In the genomic region with DNA sequence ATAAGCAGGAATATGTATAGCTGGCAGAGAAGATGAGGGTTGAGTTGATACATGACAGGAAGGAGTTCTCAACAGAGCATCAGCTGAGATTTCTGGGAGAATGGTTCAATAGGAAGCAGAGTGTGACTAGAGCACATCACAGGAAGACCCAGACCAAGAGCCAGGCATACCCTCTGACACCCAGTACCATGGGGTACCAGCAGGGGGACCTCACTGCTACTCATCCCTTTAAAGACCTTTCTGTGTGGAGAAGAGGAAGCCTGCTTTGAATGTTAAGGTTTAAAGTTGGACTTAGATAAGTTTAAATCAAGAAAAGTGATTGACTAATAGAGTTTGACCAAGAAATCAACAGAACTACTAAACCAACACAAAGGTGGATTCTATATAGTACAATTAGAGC, we compare ENCODE assay signal across 10 mouse cellular contexts.
DNase-seq lines count a peak whose midpoint lies in the region; ATAC-seq and TF ChIP-seq lines count a peak whose summit lies in the region.
"Had no signal": no experiment of that assay in that cellular context is flagged by ENCODE, and none has a peak within 500 bp of the region (broad histone marks: within the 10 kb centered on the region; RNA-seq: fewer than 3 reads in every experiment).

No protein-coding gene starts in this region.

- DNase-seq in kidney, postnatal 0 days (ENCODE audit: low spot score) = no peak
- peak; percentile 30 for DNase-seq in ES-CJ7 (ENCODE audit: low read depth, low spot score)
- DNase-seq in adrenal gland, postnatal 36 days = peak; percentile 11 to 48
- DNase-seq in spleen, adult 12 weeks (ENCODE audit: low spot score) = no peak
- DNase-seq in ovary, postnatal 10 days (ENCODE audit: low spot score) = no peak
- DNase-seq in urinary bladder, postnatal 36 days (ENCODE audit: low spot score in 2 of 2) = no peak

- no peaks in the 10 kb centered on the region for H3K4me1 ChIP-seq in kidney, postnatal 0 days (replicated peaks; ENCODE audit: insufficient read depth, low read length)
- H3K4me1 ChIP-seq in kidney, embryonic 14.5 days (ENCODE audit: control insufficient read depth, insufficient read depth, low read length) = no peaks in the 10 kb centered on the region
- H3K4me1 ChIP-seq in small intestine, adult 2 months (ENCODE audit: control insufficient read depth, insufficient read depth, insufficient read length, low read length) = no peaks in the 10 kb centered on the region
- H3K4me1 ChIP-seq: midbrain, embryonic 13.5 days had no signal

- TF ChIP-seq POLR2A in small intestine, adult 2 months (IDR thresholded peaks at IDR 0.05; ENCODE audit: low read depth, low read length) = no peak

- H3K9me3 ChIP-seq in kidney, postnatal 0 days (replicated peaks; ENCODE audit: low read length) = no peaks in the 10 kb centered on the region
- no peaks in the 10 kb centered on the region; the same call in 1 of the 2 replicates for H3K9me3 ChIP-seq in kidney, embryonic 14.5 days (ENCODE audit: control insufficient read depth, low read length)

- H3K4me2 ChIP-seq in kidney, postnatal 0 days (ENCODE audit: low read length) = no peak overlapping the region
- no peak overlapping the region for H3K4me2 ChIP-seq in kidney, embryonic 14.5 days (replicated peaks; ENCODE audit: low read depth, low read length)
- H3K4me2 ChIP-seq: midbrain, embryonic 13.5 days had no signal

- H3K27me3 ChIP-seq in kidney, postnatal 0 days (ENCODE audit: insufficient read depth, low read length) = no peaks in the 10 kb centered on the region
- H3K27me3 ChIP-seq in kidney, embryonic 14.5 days (ENCODE audit: control insufficient read depth, insufficient read depth, low read length) = no peaks in the 10 kb centered on the region
- no peaks in the 10 kb centered on the region for H3K27me3 ChIP-seq in small intestine, adult 2 months (ENCODE audit: control insufficient read depth, insufficient read depth, low read length)
- H3K27me3 ChIP-seq: midbrain, embryonic 13.5 days had no signal

- no peak overlapping the region for H3K27ac ChIP-seq in kidney, postnatal 0 days
- no peak overlapping the region for H3K27ac ChIP-seq in kidney, embryonic 14.5 days (ENCODE audit: low read depth, low read length)
- no peak overlapping the region for H3K27ac ChIP-seq in small intestine, adult 2 months (ENCODE audit: insufficient read depth, low read depth, low read length)
- H3K27ac ChIP-seq: midbrain, embryonic 13.5 days had no signal

- peak; percentile 52 for TF ChIP-seq CTCF in kidney, postnatal 0 days (IDR thresholded peaks at IDR 0.05; ENCODE audit: low read depth)
- peak; percentile 20; the same call in 1 of the 2 replicates for TF ChIP-seq CTCF in small intestine, adult 2 months (IDR thresholded peaks at IDR 0.05; ENCODE audit: extremely low read depth, insufficient read length, insufficient replicate concordance, low read depth, low read length)

- no peaks in the 10 kb centered on the region for H3K36me3 ChIP-seq in kidney, postnatal 0 days (ENCODE audit: insufficient read depth, low read length)
- H3K36me3 ChIP-seq in kidney, embryonic 14.5 days (ENCODE audit: control insufficient read depth, insufficient read depth, low read length) = no peaks in the 10 kb centered on the region
- no peaks in the 10 kb centered on the region for H3K36me3 ChIP-seq in small intestine, adult 2 months (ENCODE audit: control insufficient read depth, insufficient read depth, low read length)
- H3K36me3 ChIP-seq: midbrain, embryonic 13.5 days had no signal

- ATAC-seq in kidney, postnatal 0 days (replicated peaks; ENCODE audit: low FRiP score, low read depth) = no peak
- ATAC-seq in kidney, embryonic 14.5 days (ENCODE audit: low FRiP score, low TSS enrichment) = no peak
- ATAC-seq: forebrain, embryonic 14.5 days; midbrain, embryonic 13.5 days had no signal

- H3K4me3 ChIP-seq in kidney, postnatal 0 days (replicated peaks; ENCODE audit: low read depth, low read length) = no peak overlapping the region
- H3K4me3 ChIP-seq in kidney, embryonic 14.5 days (ENCODE audit: low read length) = no peak overlapping the region
- no peak overlapping the region for H3K4me3 ChIP-seq in small intestine, adult 2 months (ENCODE audit: low read depth, low read length)
- H3K4me3 ChIP-seq: midbrain, embryonic 13.5 days had no signal

- H3K9ac ChIP-seq in kidney, postnatal 0 days (ENCODE audit: low read depth, low read length) = no peak overlapping the region
- no peak overlapping the region for H3K9ac ChIP-seq in kidney, embryonic 14.5 days (ENCODE audit: low read depth, low read length)
- H3K9ac ChIP-seq: midbrain, embryonic 13.5 days had no signal

Comparison
In these comparisons a context has a peak if more than half of its experiments do, and no peak if none do; other contexts are left out.
1. DNase-seq: peak in ES-CJ7 (single experiment) and adrenal gland, postnatal 36 days (2 of 2); none in kidney, postnatal 0 days (single experiment), spleen, adult 12 weeks (single experiment), ovary, postnatal 10 days (single experiment) and urinary bladder, postnatal 36 days (0 of 2).